Mouse (Mus musculus): ENCODE data around the gene Gja5. TPM values are rescaled to one million over a fixed set of nuclear protein-coding genes. Genes with fewer than 3 reads are reported as not detected.
A peak's percentile ranks its signal among the peaks of the same experiment; 100 is the strongest.
"Not testable (repeated sequence)": the region's sequence is repeated elsewhere in the genome, so short reads cannot be mapped to it uniquely, and the experiment has no call there.

The Gja5 gene
- polyA plus RNA-seq, 1 experiment, result 2.1 TPM

DNA sequence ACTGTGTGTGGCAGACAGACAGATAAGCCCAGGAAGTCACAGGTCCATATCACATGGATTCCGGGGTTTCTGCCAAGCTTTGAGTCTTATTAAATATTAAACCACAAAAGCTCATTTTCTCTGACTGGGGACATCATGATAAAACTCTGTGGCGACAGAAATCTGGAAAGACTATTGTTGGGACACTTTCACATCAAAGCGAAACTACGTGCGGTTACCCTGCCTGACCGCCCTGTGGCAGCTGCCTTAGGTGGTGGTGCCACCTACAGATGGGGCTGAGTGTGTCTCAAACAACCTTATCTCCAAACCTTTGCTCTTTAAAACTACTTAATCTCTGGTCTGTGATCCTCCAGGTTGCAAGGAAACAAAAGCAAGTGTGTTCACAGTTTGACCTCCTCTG is 171.9 kb downstream of the Gja5 start:
- WGBS, result 3% methylated on average over 6 of the region's 6 CpGs
- Histone ChIP-seq H3K4me3 (ENCODE audit: control insufficient read depth, insufficient read depth, low read length) (peak overlapping the region; percentile 1; the same call in 1 of the 2 replicates), H3K4me1 (replicated peaks; ENCODE audit: control insufficient read depth, insufficient read depth, low read length) (no peaks in the 10 kb centered on the region; the same call in 1 of the 2 replicates), H3K27ac (ENCODE audit: control insufficient read depth, insufficient read depth, low read length) (no peak overlapping the region), H3K36me3 (ENCODE audit: control insufficient read depth, insufficient read depth, low read length) (no peaks in the 10 kb centered on the region), H3K27me3 (ENCODE audit: control insufficient read depth, insufficient read depth, low read length) (no peaks in the 10 kb centered on the region)
- peak; percentile 63 for DNase-seq
- peak; percentile 49; the same call in 1 of the 2 replicates for TF ChIP-seq CTCF (IDR thresholded peaks at IDR 0.05; ENCODE audit: borderline replicate concordance, control insufficient read depth, extremely low read depth, insufficient read depth, low read length, poor library complexity)
- no peak for TF ChIP-seq POLR2A (IDR thresholded peaks at IDR 0.05; ENCODE audit: control insufficient read depth, extremely low read depth, insufficient read depth, low read length, poor library complexity)

DNA sequence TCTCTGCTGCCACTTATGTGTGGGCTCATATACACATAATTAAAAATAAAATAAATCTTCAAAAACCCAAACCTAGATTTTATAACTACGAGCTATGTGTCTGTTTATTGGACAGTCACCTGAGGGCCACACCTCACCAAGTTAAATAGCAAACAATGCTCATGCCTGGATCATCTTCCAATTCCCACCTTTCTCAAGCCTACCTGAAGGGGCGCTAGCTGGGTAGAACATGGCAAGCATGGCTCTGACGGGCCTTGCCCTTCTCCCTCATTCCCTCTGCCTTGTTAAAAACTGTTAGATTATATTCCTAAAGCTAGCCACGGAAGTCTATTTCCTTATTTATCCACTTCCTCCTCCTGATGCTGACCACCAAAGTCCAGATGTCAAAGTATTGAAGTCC is 173.9 kb downstream of the Gja5 start:
- H3K27me3 ChIP-seq (ENCODE audit: control insufficient read depth, insufficient read depth, low read length), result no peaks in the 10 kb centered on the region
- no peak overlapping the region for H3K27ac ChIP-seq (ENCODE audit: control insufficient read depth, insufficient read depth, low read length)
- 68% methylated on average over 4 of the region's 4 CpGs for WGBS
- no peak for DNase-seq
- no peaks in the 10 kb centered on the region for H3K36me3 ChIP-seq (ENCODE audit: control insufficient read depth, insufficient read depth, low read length)
- TF ChIP-seq CTCF (IDR thresholded peaks at IDR 0.05; ENCODE audit: borderline replicate concordance, control insufficient read depth, extremely low read depth, insufficient read depth, low read length, poor library complexity), result no peak
- no peak for TF ChIP-seq POLR2A (IDR thresholded peaks at IDR 0.05; ENCODE audit: control insufficient read depth, extremely low read depth, insufficient read depth, low read length, poor library complexity)
- H3K4me1 ChIP-seq (replicated peaks; ENCODE audit: control insufficient read depth, insufficient read depth, low read length), result no peaks in the 10 kb centered on the region; the same call in 1 of the 2 replicates
- no peak overlapping the region for H3K4me3 ChIP-seq (ENCODE audit: control insufficient read depth, insufficient read depth, low read length)

DNA sequence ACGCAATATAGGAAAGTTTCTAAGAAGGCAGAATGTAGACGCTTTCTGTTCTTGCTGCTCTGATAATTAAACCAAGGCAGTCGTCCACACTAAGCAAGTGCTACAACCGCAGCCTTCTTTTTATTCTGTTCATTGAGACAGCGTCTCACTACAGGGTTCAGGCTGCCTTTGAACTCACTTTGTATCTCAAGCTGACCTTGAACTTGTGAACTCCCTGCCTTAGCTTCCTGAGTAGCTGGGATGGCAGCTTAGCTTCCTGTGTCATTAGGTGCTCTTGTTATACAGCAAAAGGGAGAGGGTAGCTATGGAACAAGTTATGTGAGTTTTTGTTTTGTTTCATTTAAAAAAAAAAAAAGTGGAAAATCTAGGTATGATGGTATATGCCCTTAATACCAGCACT is 177.7 kb downstream of the Gja5 start:
- TF ChIP-seq POLR2A (IDR thresholded peaks at IDR 0.05; ENCODE audit: control insufficient read depth, extremely low read depth, insufficient read depth, low read length, poor library complexity) (no peak), CTCF (IDR thresholded peaks at IDR 0.05; ENCODE audit: borderline replicate concordance, control insufficient read depth, extremely low read depth, insufficient read depth, low read length, poor library complexity) (no peak)
- WGBS, result 96% methylated on average over 5 of the region's 5 CpGs

DNA sequence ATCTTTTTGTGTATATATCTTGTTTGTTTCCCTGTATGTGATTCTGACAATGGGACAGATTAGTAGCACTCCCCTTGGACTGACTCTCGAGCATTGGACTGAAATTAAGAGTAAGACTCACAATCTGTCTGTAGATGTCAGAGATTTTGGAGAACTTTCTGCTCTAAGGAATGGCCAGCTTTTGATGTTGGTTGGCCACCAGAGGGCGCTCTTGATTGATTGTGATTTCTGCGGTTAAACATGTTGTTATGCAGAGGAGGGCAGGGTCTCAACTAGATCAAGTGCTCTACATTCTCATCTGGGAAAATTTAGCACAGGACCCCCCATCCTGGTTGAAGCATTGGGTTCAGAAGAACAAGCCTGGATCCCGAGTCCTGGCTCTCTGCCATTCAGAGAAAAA is 182.8 kb downstream of the Gja5 start:
- Histone ChIP-seq H3K27me3 (ENCODE audit: control insufficient read depth, insufficient read depth, low read length) (no peaks in the 10 kb centered on the region), H3K4me1 (replicated peaks; ENCODE audit: control insufficient read depth, insufficient read depth, low read length) (no peaks in the 10 kb centered on the region), H3K27ac (ENCODE audit: control insufficient read depth, insufficient read depth, low read length) (no peak overlapping the region), H3K4me3 (ENCODE audit: control insufficient read depth, insufficient read depth, low read length) (no peak overlapping the region), H3K36me3 (ENCODE audit: control insufficient read depth, insufficient read depth, low read length) (no peaks in the 10 kb centered on the region)
- 76% methylated on average over 4 of the region's 4 CpGs for WGBS
- peak; percentile 63 for DNase-seq
- TF ChIP-seq POLR2A (IDR thresholded peaks at IDR 0.05; ENCODE audit: control insufficient read depth, extremely low read depth, insufficient read depth, low read length, poor library complexity) (no peak), CTCF (IDR thresholded peaks at IDR 0.05; ENCODE audit: borderline replicate concordance, control insufficient read depth, extremely low read depth, insufficient read depth, low read length, poor library complexity) (no peak)

More for the DNA sequence above, 177.7 kb downstream of the Gja5 start:
- DNase-seq, result no peak
- H3K27me3 ChIP-seq (ENCODE audit: control insufficient read depth, insufficient read depth, low read length), result no peaks in the 10 kb centered on the region
- H3K4me1 ChIP-seq (replicated peaks; ENCODE audit: control insufficient read depth, insufficient read depth, low read length), result no peaks in the 10 kb centered on the region; the same call in 1 of the 2 replicates
- no peaks in the 10 kb centered on the region for H3K36me3 ChIP-seq (ENCODE audit: control insufficient read depth, insufficient read depth, low read length)
- no peak overlapping the region for H3K4me3 ChIP-seq (ENCODE audit: control insufficient read depth, insufficient read depth, low read length)
- H3K27ac ChIP-seq (ENCODE audit: control insufficient read depth, insufficient read depth, low read length), result no peak overlapping the region

DNA sequence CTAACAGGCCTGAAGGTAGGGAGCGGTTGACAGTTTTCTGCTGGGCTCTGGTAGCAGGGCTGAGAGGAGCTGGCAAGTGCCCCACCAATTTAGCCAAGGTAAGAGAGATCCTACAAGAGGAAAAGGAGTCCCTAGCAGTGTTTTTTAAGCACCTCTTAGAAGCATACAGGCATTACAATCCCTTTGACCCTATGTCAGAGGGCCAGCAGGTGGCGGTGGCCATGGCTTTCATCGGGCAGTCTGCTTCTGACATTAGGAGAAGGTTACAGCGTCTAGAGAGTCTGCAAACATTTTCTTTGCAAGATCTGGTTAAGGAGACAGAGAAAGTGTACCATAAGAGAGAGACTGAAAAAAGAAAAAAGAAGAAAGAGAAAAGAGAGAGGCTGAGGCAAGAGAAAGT is 183.8 kb downstream of the Gja5 start:
- not testable (repeated sequence) for H3K4me3 ChIP-seq (ENCODE audit: control insufficient read depth, insufficient read depth, low read length); H3K36me3 ChIP-seq (ENCODE audit: control insufficient read depth, insufficient read depth, low read length); H3K27ac ChIP-seq (ENCODE audit: control insufficient read depth, insufficient read depth, low read length); DNase-seq; H3K4me1 ChIP-seq (replicated peaks; ENCODE audit: control insufficient read depth, insufficient read depth, low read length); H3K27me3 ChIP-seq (ENCODE audit: control insufficient read depth, insufficient read depth, low read length)
- WGBS, result 91% methylated on average over 4 of the region's 4 CpGs

DNA sequence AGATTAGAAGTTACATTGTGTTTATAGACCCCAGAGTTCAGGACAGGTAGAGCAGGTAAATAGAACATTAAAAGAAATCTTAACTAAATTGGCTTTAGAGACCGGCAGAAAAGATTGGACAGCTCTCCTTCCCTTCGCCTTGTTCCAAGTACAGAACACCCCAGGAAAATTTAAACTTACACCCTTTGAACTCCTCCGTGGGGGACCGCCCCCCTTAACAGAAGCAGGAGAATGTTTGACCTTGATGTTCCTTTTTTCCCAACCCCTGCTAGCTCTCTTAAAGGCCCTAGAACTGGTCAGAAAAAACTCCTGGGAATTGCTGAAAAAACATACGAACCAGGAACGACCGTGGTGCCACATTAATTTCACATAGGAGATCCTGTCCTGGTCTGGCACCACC is 187.5 kb downstream of the Gja5 start:
- not testable (repeated sequence) for H3K4me3 ChIP-seq (ENCODE audit: control insufficient read depth, insufficient read depth, low read length); H3K36me3 ChIP-seq (ENCODE audit: control insufficient read depth, insufficient read depth, low read length); H3K4me1 ChIP-seq (replicated peaks; ENCODE audit: control insufficient read depth, insufficient read depth, low read length); DNase-seq; H3K27ac ChIP-seq (ENCODE audit: control insufficient read depth, insufficient read depth, low read length); H3K27me3 ChIP-seq (ENCODE audit: control insufficient read depth, insufficient read depth, low read length)
- WGBS, result 95% methylated on average over 7 of the region's 7 CpGs

DNA sequence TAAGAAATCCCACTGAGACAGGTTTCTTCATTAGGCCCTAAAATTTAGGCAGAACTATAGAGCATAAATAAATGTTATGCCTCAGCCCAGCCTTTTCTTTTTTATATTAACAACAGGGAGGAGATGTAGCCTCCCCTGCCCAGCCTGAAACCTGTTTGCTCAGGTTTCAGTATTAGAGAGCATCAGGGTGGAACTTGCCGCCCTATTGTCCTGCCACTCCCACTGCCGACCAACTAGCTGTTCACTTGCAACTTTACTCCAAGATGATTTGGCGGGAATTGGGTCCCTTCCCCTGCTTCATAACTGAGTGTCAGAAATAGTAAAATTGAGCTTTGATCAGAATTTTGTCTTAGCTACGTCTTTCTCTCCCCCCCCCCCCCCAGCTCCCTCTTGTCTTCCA is 192.2 kb downstream of the Gja5 start:
- not testable (repeated sequence) for H3K36me3 ChIP-seq (ENCODE audit: control insufficient read depth, insufficient read depth, low read length); H3K27me3 ChIP-seq (ENCODE audit: control insufficient read depth, insufficient read depth, low read length); DNase-seq; H3K27ac ChIP-seq (ENCODE audit: control insufficient read depth, insufficient read depth, low read length); H3K4me3 ChIP-seq (ENCODE audit: control insufficient read depth, insufficient read depth, low read length); H3K4me1 ChIP-seq (replicated peaks; ENCODE audit: control insufficient read depth, insufficient read depth, low read length)
- 91% methylated on average over 4 of the region's 4 CpGs for WGBS
